Mouse (Mus musculus) brain, embryonic 14.5 days (tissue): ENCODE data around the gene Gas7.

Source experiments
- CTCF ChIP-seq: fragments of 200-500 bp; IDR thresholded peaks from 2 replicates; pipeline ENCODE4 v1.5.1; 2012; ENCODE audit warnings: inconsistent platforms, mild to moderate bottlenecking, moderate library complexity, borderline replicate concordance; ENCODE audit not compliant: insufficient read depth, insufficient read length; ENCODE audit errors: extremely low read depth
- POLR2A ChIP-seq: fragments of 200-500 bp; IDR thresholded peaks from 2 replicates; pipeline ENCODE4 v1.6.1; 2012; ENCODE audit warnings: mild to moderate bottlenecking, inconsistent platforms, borderline replicate concordance; ENCODE audit not compliant: poor library complexity, insufficient read depth, insufficient read length, severe bottlenecking; ENCODE audit errors: extremely low read depth

DNA sequence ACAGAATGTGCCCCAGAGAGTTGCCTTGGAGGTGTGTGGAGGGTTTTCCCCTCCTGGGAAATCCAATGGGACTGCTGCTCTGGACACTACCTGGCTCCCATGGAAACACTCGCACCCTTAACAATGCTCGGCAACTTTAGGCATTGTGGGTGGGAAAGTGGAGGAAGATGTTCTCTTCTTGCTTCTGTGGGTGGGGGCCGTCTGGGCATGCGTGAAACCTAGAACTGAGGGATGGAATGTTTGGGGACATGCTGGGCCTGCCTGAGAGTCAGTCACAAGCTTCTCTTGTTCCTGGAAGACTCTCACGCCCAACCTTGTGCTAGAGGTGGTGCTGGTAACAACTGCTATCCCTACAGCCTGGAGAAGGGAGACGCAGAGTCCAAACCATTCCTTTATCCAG lies 209.7 kb downstream of the Gas7 start:
- TF ChIP-seq POLR2A = no peak
- no peak for TF ChIP-seq CTCF
